Comparison of ENCODE assay signal across 39 mouse cellular contexts in the genomic region with DNA sequence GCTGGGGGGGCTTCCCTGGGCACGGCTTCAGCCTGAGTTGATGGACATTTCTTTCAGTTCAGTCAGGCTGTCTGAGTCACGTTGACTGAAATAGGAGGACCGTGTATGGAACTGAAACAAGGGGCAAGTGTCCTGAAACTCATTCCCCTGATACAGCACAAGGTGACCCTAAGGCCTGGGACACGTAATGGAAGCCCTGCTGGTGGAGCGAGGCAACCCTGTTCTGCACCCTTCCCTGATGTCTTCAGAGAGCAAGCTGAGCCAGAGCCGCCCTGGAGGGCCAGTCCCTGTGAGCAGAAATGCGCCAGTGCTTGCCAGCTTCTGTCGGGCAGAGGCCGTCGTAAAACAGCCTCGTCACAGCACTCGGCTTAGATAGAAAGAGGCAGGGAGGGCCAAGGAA. TPM values are rescaled to one million over a fixed set of nuclear protein-coding genes. Genes with fewer than 3 reads are reported as not detected.
DNase-seq lines count a peak whose midpoint lies in the region; ATAC-seq lines count a peak whose summit lies in the region.
"Had no signal": no experiment of that assay in that cellular context is flagged by ENCODE, and none has a peak within 500 bp of the region (broad histone marks: within the 10 kb centered on the region; RNA-seq: fewer than 3 reads in every experiment).

No protein-coding gene starts in this region.

- H3K4me2 ChIP-seq in heart, embryonic 12.5 days, result no peak overlapping the region
- no peak overlapping the region for H3K4me2 ChIP-seq in kidney, embryonic 15.5 days
- H3K4me2 ChIP-seq: embryonic facial prominence, embryonic 15.5 days; forebrain, embryonic 12.5 days; hindbrain, embryonic 15.5 days; limb, embryonic 13.5 days; liver, embryonic 12.5 days; midbrain, embryonic 12.5 days; neural tube, embryonic 12.5 days had no signal

- peaks cover 11% of the 10 kb centered on the region for H3K27me3 ChIP-seq in heart, embryonic 10.5 days (ENCODE audit: insufficient read depth, poor library complexity, severe bottlenecking)
- 0 out of 2 replicates have a peak, but pooled peaks cover 5% of the 10 kb centered on the region for H3K27me3 ChIP-seq in heart, embryonic 12.5 days (replicated peaks)
- no peaks in the 10 kb centered on the region for H3K27me3 ChIP-seq in kidney, embryonic 15.5 days
- H3K27me3 ChIP-seq: embryonic facial prominence, embryonic 15.5 days; hindbrain, embryonic 15.5 days; neural tube, embryonic 12.5 days had no signal

- H3K9me3 ChIP-seq in heart, embryonic 10.5 days, result no peaks in the 10 kb centered on the region
- no peaks in the 10 kb centered on the region for H3K9me3 ChIP-seq in heart, embryonic 12.5 days (replicated peaks)
- H3K9me3 ChIP-seq in kidney, embryonic 15.5 days (replicated peaks), result no peaks in the 10 kb centered on the region
- H3K9me3 ChIP-seq: embryonic facial prominence, embryonic 10.5 days; embryonic facial prominence, embryonic 15.5 days; forebrain, embryonic 12.5 days; hindbrain, embryonic 10.5 days; hindbrain, embryonic 15.5 days; limb, embryonic 13.5 days; liver, embryonic 12.5 days; megakaryocyte, embryonic 14.5 days; midbrain, embryonic 12.5 days; neural tube, embryonic 12.5 days had no signal

- intact Hi-C loops in heart, postnatal 10 days (cut with DNase I), result no loop called here

- H3K36me3 ChIP-seq in heart, embryonic 10.5 days, result no peaks in the 10 kb centered on the region; the same call in 1 of the 2 replicates
- peaks cover 68% of the 10 kb centered on the region for H3K36me3 ChIP-seq in heart, embryonic 12.5 days
- H3K36me3 ChIP-seq in kidney, embryonic 15.5 days, result no peaks in the 10 kb centered on the region
- H3K36me3 ChIP-seq: embryonic facial prominence, embryonic 10.5 days; embryonic facial prominence, embryonic 15.5 days; forebrain, embryonic 12.5 days; hindbrain, embryonic 10.5 days; hindbrain, embryonic 15.5 days; limb, embryonic 13.5 days; liver, embryonic 12.5 days; midbrain, embryonic 12.5 days; neural tube, embryonic 12.5 days had no signal

- H3K4me1 ChIP-seq in heart, embryonic 10.5 days, result no peaks in the 10 kb centered on the region
- no peaks in the 10 kb centered on the region for H3K4me1 ChIP-seq in heart, embryonic 12.5 days (replicated peaks)
- H3K4me1 ChIP-seq in kidney, embryonic 15.5 days, result no peaks in the 10 kb centered on the region
- H3K4me1 ChIP-seq: embryonic facial prominence, embryonic 10.5 days; embryonic facial prominence, embryonic 15.5 days; forebrain, embryonic 12.5 days; hindbrain, embryonic 10.5 days; liver, embryonic 12.5 days; midbrain, embryonic 12.5 days; neural tube, embryonic 12.5 days had no signal

- no peak overlapping the region for H3K9ac ChIP-seq in heart, embryonic 12.5 days
- H3K9ac ChIP-seq in kidney, embryonic 15.5 days, result no peak overlapping the region
- H3K9ac ChIP-seq: embryonic facial prominence, embryonic 15.5 days; forebrain, embryonic 12.5 days; forebrain, postnatal 0 days; hindbrain, embryonic 15.5 days; limb, embryonic 13.5 days; liver, embryonic 12.5 days; midbrain, embryonic 12.5 days; neural tube, embryonic 12.5 days had no signal

- H3K4me3 ChIP-seq in heart, embryonic 10.5 days, result no peak overlapping the region
- H3K4me3 ChIP-seq in heart, embryonic 12.5 days, result no peak overlapping the region
- H3K4me3 ChIP-seq in kidney, embryonic 15.5 days (replicated peaks), result no peak overlapping the region
- H3K4me3 ChIP-seq: embryonic facial prominence, embryonic 10.5 days; embryonic facial prominence, embryonic 15.5 days; forebrain, embryonic 12.5 days; hindbrain, embryonic 10.5 days; hindbrain, embryonic 15.5 days; limb, embryonic 13.5 days; liver, embryonic 12.5 days; megakaryocyte, embryonic 14.5 days; midbrain, embryonic 12.5 days; myocyte; neural tube, embryonic 12.5 days had no signal

- H3K27ac ChIP-seq in heart, embryonic 10.5 days, result no peak overlapping the region
- no peak overlapping the region for H3K27ac ChIP-seq in heart, embryonic 12.5 days (ENCODE audit: poor library complexity, severe bottlenecking)
- no peak overlapping the region for H3K27ac ChIP-seq in kidney, embryonic 15.5 days
- H3K27ac ChIP-seq: embryonic facial prominence, embryonic 10.5 days; embryonic facial prominence, embryonic 15.5 days; forebrain, embryonic 12.5 days; hindbrain, embryonic 10.5 days; hindbrain, embryonic 15.5 days; kidney, postnatal 0 days; limb, embryonic 13.5 days; liver, embryonic 12.5 days; midbrain, embryonic 12.5 days; neural tube, embryonic 12.5 days; stomach, postnatal 0 days had no signal

- ATAC-seq in heart, embryonic 12.5 days (ENCODE audit: insufficient number of reproducible peaks, low FRiP score), result no peak
- ATAC-seq in kidney, embryonic 15.5 days (replicated peaks; ENCODE audit: low FRiP score), result no peak
- ATAC-seq: activated CD4-positive, CD25-positive, alpha-beta regulatory T cell, adult 4 months; forebrain, postnatal 0 days; liver, embryonic 12.5 days; lung, postnatal 0 days had no signal

- WGBS in heart, embryonic 10.5 days, result 74% methylated on average over 12 of the region's 12 CpGs
- WGBS in heart, embryonic 12.5 days, result 67% methylated on average over 12 of the region's 12 CpGs
- 52% methylated on average over 12 of the region's 12 CpGs for WGBS in kidney, embryonic 15.5 days

- peak; percentile 41 for DNase-seq in adrenal gland, postnatal 10 days
- DNase-seq in adrenal gland, postnatal 25 days, result no peak
- peak; percentile 93 for DNase-seq in heart, adult 11 months
- DNase-seq in heart, embryonic 10.5 days (ENCODE audit: low spot score), result no peak
- peak; percentile 57 to 58 for DNase-seq in heart, postnatal 10 days
- peak; percentile 59 for DNase-seq in kidney, adult 9 months
- DNase-seq: adrenal gland, adult 2 months; cerebellum, adult 8-10 months; cerebellum, postnatal 25 days; forebrain, postnatal 0 days; lung, adult 18-20 months; lung, postnatal 4 days; right cerebral cortex, adult 18-20 months; spleen, adult 18-20 months; thymus, adult 18-20 months; thymus, postnatal 25 days had no signal

RNA-seq across cellular contexts. Expression of a gene that starts 49.9 kb away (rescaled TPM):
- 10 to 100 TPM; 11.6 to 25.7 TPM for total RNA-seq in adrenal gland, postnatal 10 days (2021)
- total RNA-seq in adrenal gland, postnatal 25 days (2021), result 0.86 TPM in 1 of 2 replicates, not detected in the other
- polyA plus RNA-seq in heart, embryonic 10.5 days (2016; fragmentation: Nextera tagmentation; extraction: Ambion mirVana), result 0.87 and 19.6 TPM in 2 replicates
- total RNA-seq in heart, postnatal 10 days (2021), result not detected
- 1.1 and 1.9 TPM in 2 replicates for polyA plus RNA-seq in heart, embryonic 12.5 days (2016; fragmentation: Nextera tagmentation; extraction: Ambion mirVana)
- 30.8 and 31.2 TPM in 2 replicates for polyA plus RNA-seq in kidney, embryonic 15.5 days (2015; fragmentation: Nextera tagmentation; extraction: Ambion mirVana)
- total RNA-seq: CH12.LX; forebrain, postnatal 0 days; layer of hippocampus, adult 8-10 months; layer of hippocampus, postnatal 25 days; left cerebral cortex, adult 8-10 months; left cerebral cortex, postnatal 36 days; midbrain, postnatal 0 days had no signal
- polyA plus RNA-seq: activated CD4-positive, CD25-positive, alpha-beta regulatory T cell, adult 4 months; embryonic facial prominence, embryonic 10.5 days; forebrain, embryonic 12.5 days; forebrain, postnatal 0 days; hindbrain, embryonic 10.5 days; midbrain, embryonic 12.5 days; neural tube, embryonic 12.5 days had no signal

RNA-seq across cellular contexts. Expression of a gene that starts 53.0 kb away (rescaled TPM):
- total RNA-seq in adrenal gland, postnatal 10 days (2021), result 10 to 100 TPM; 10.2 to 44.0 TPM
- 0.09 TPM in 1 of 2 replicates, not detected in the other for total RNA-seq in adrenal gland, postnatal 25 days (2021)
- 3.4 and 11.9 TPM in 2 replicates for polyA plus RNA-seq in heart, embryonic 10.5 days (2016; fragmentation: Nextera tagmentation; extraction: Ambion mirVana)
- 100 to 1,000 TPM; 290 to 325 TPM for total RNA-seq in heart, postnatal 10 days (2021)
- polyA plus RNA-seq in heart, embryonic 12.5 days (2016; fragmentation: Nextera tagmentation; extraction: Ambion mirVana), result 23.2 and 26.3 TPM in 2 replicates
- polyA plus RNA-seq in kidney, embryonic 15.5 days (2015; fragmentation: Nextera tagmentation; extraction: Ambion mirVana), result 0.36 and 0.55 TPM in 2 replicates
- total RNA-seq: adrenal gland, adult 2 months had no signal
- polyA plus RNA-seq: activated CD4-positive, CD25-positive, alpha-beta regulatory T cell, adult 4 months; adrenal gland, adult 2 months had no signal

Comparison
In these comparisons a context has a peak if more than half of its experiments do, and no peak if none do; other contexts are left out.
1. DNase-seq: peak in adrenal gland, postnatal 10 days (single experiment), heart, adult 11 months (single experiment), heart, postnatal 10 days (2 of 2) and kidney, adult 9 months (single experiment); none in adrenal gland, postnatal 25 days (single experiment) and heart, embryonic 10.5 days (single experiment).